Mouse (Mus musculus) bone marrow, adult 2 months (tissue): ENCODE measurements around the gene Abhd8.

Source experiments
- CTCF ChIP-seq: fragments of 200-500 bp; IDR thresholded peaks from 2 replicates; pipeline ENCODE4 v1.5.1; 2011; ENCODE audit warnings: low read length, control low read depth; ENCODE audit not compliant: control insufficient read depth, insufficient read depth
- POLR2A ChIP-seq: fragments of 200-500 bp; IDR thresholded peaks from 2 replicates; pipeline ENCODE4 v1.6.1; 2011; ENCODE audit warnings: low read depth, mild to moderate bottlenecking, control low read depth, low read length, borderline replicate concordance; ENCODE audit not compliant: control insufficient read depth

DNA sequence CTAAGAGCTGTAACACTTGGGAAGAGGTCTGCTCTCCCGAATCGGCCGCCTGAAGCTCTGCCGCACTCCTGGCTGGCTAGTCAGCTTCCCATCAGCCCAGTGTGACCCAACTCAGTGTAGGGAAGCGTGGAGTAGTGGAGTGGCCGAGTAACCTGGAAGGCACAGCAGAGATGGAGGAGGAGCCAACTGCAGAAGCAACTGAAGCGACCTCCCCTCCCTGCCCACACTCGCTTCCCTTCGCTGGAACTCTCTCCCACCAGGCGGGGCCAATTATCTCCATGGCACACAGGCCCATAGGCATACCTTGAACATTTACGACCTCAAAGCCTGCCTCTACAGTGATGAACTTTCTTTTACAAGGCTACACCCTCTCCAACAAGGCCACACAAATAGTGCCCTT lies 11.7 kb downstream of the Abhd8 start:
- TF ChIP-seq POLR2A (no peak), CTCF (no peak)
